Mouse (Mus musculus) left cerebral cortex, adult 6 months (tissue): ENCODE data around the gene Olfr150. TPM values are rescaled to one million over a fixed set of nuclear protein-coding genes. Genes with fewer than 3 reads are reported as not detected.

Experiments used
- long read RNA-seq, 2 experiments: library from polyadenylated mRNA; unstranded; transcript quantifications; one replicate each; pipeline ENCODE4 v2.0.0; 2019 to 2020
- polyA plus RNA-seq: library from polyadenylated mRNA; unstranded; fragments of <200 nt; fragmentation: Nextera tagmentation; gene quantifications from 2 replicates; pipeline ENCODE4 v1.2.3, GENCODE M21; 2021

Olfr150 gene
- polyA plus RNA-seq = not detected in 2 replicates
- long read RNA-seq, experiment 1 = 0 reads
- long read RNA-seq, experiment 2 = 0 reads

GRCm38 (mm10) chr9:39730678-39731077, at the start of gene Olfr150:
TSS of gene Olfr150 (plus strand) at chr9:39730978.

DNA sequence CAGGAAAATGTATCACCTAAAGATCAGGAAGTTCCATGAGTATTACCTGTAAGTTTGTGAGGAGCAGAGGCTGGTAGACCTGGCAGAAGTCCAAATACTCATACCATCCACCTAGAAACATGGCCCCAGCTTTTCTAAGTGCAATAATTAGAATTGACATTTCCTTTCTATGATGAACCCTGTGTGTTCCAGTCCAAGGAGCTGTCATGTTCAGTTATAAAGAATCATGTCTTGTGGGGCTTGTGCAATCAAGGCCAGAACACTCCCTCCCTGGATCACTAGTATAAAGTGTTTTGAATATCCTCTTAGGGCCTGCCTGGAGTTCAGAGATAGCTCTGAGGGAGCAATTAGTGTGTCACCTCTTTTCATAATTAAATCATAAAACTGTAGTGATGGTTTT, 23.8 kb upstream of the Olfr150 start, which contains the start of gene Olfr149:
TSS of gene Olfr149 (minus strand) at position 101 of the 400 bp plus-strand sequence.

GRCm38 (mm10) chr9:39711053-39711452, 19.7 kb upstream of the Olfr150 start, which contains the start of gene Olfr965:
TSS of gene Olfr965 (plus strand) at chr9:39711353.

GRCm38 (mm10) chr9:39745949-39746348, 15.2 kb downstream of the Olfr150 start, which contains the start of gene Olfr967:
TSS of gene Olfr967 (plus strand) at chr9:39746249.

GRCm38 (mm10) chr9:39783153-39783552, 52.4 kb downstream of the Olfr150 start, which contains the start of gene Olfr968:
TSS of gene Olfr968 (minus strand) at chr9:39783253.

Other genes with a start within 250 kb of the Olfr150 start
- not detected in 2 replicates for gene Olfr44, start 237.0 kb upstream of the Olfr150 start, polyA plus RNA-seq
- not detected in 2 replicates for gene Olfr957, start 215.2 kb upstream of the Olfr150 start, polyA plus RNA-seq
- gene Olfr958, start 176.9 kb upstream of the Olfr150 start, polyA plus RNA-seq = not detected in 2 replicates
- not detected in 2 replicates for gene Olfr959, start 155.4 kb upstream of the Olfr150 start, polyA plus RNA-seq
- 1.6 and 3.6 TPM in 2 replicates for gene AW551984, start 126.6 kb upstream of the Olfr150 start, polyA plus RNA-seq
- not detected in 2 replicates for gene Olfr148, start 120.3 kb upstream of the Olfr150 start, polyA plus RNA-seq
- not detected in 2 replicates for gene Olfr960, start 109.6 kb upstream of the Olfr150 start, polyA plus RNA-seq
- gene Olfr961, start 85.9 kb upstream of the Olfr150 start, polyA plus RNA-seq = not detected in 2 replicates
- not detected in 2 replicates for gene Olfr963, start 63.8 kb upstream of the Olfr150 start, polyA plus RNA-seq
- not detected in 2 replicates for gene Olfr149, start 23.9 kb upstream of the Olfr150 start, polyA plus RNA-seq
- gene Olfr965, start 19.6 kb upstream of the Olfr150 start, polyA plus RNA-seq = not detected in 2 replicates
- gene Olfr967, start 15.3 kb downstream of the Olfr150 start, polyA plus RNA-seq = not detected in 2 replicates
- gene Olfr968, start 52.3 kb downstream of the Olfr150 start, polyA plus RNA-seq = not detected in 2 replicates
- not detected in 2 replicates for gene Olfr969, start 60.0 kb downstream of the Olfr150 start, polyA plus RNA-seq
- gene Olfr970, start 77.9 kb downstream of the Olfr150 start, polyA plus RNA-seq = not detected in 2 replicates
- gene Olfr971, start 105.9 kb downstream of the Olfr150 start, polyA plus RNA-seq = not detected in 2 replicates
- not detected in 2 replicates for gene Olfr972, start 135.4 kb downstream of the Olfr150 start, polyA plus RNA-seq
- gene Olfr229, start 176.4 kb downstream of the Olfr150 start, polyA plus RNA-seq = not detected in 2 replicates
- gene Olfr974, start 206.5 kb downstream of the Olfr150 start, polyA plus RNA-seq = not detected in 2 replicates
- gene Olfr975, start 221.1 kb downstream of the Olfr150 start, polyA plus RNA-seq = not detected in 2 replicates
- not detected in 2 replicates for gene Olfr976, start 230.2 kb downstream of the Olfr150 start, polyA plus RNA-seq